Mouse (Mus musculus) thymus, adult 2 months (tissue): ENCODE results near the gene Gnb1. TPM values are rescaled to one million over a fixed set of nuclear protein-coding genes. Genes with fewer than 3 reads are reported as not detected.

Experiments
- DNase-seq: peaks from one replicate; pipeline ENCODE4 v3.0.0; 2021
- H3K27ac ChIP-seq: fragments of 200-500 bp; 2 replicates; pipeline ENCODE4 v1.5.1; 2012; ENCODE audit warnings: low read length, control low read depth; ENCODE audit not compliant: control insufficient read depth, insufficient read depth
- H3K27me3 ChIP-seq: fragments of 200-500 bp; 2 replicates; pipeline ENCODE4 v1.6.1; 2012; ENCODE audit warnings: mild to moderate bottlenecking, low read length, moderate library complexity, mixed read lengths; ENCODE audit not compliant: control insufficient read depth, insufficient read depth
- H3K36me3 ChIP-seq: fragments of 200-500 bp; 2 replicates; pipeline ENCODE4 v1.6.1; 2012; ENCODE audit warnings: mild to moderate bottlenecking, low read length, moderate library complexity; ENCODE audit not compliant: control insufficient read depth, insufficient read depth
- H3K4me1 ChIP-seq: fragments of 200-500 bp; replicated peaks from 2 replicates; pipeline ENCODE4 v1.6.1; 2012; ENCODE audit warnings: low read length; ENCODE audit not compliant: control insufficient read depth, insufficient read depth
- H3K4me3 ChIP-seq: fragments of 200-500 bp; 2 replicates; pipeline ENCODE4 v1.5.1; 2012; ENCODE audit warnings: mild to moderate bottlenecking, low read length, control low read depth, moderate library complexity; ENCODE audit not compliant: control insufficient read depth, insufficient read depth
- CTCF ChIP-seq: fragments of 200-500 bp; IDR thresholded peaks from 2 replicates; pipeline ENCODE4 v1.5.1; 2012; ENCODE audit warnings: mild to moderate bottlenecking, control low read depth, low read length, moderate library complexity, borderline replicate concordance; ENCODE audit not compliant: control insufficient read depth, poor library complexity, insufficient read depth; ENCODE audit errors: extremely low read depth
- POLR2A ChIP-seq: fragments of 200-500 bp; IDR thresholded peaks from 2 replicates; pipeline ENCODE4 v1.6.1; 2012; ENCODE audit warnings: mild to moderate bottlenecking, low read length, control low read depth, moderate library complexity; ENCODE audit not compliant: control insufficient read depth, poor library complexity, insufficient read depth; ENCODE audit errors: extremely low read depth
- WGBS: fragments of 180-500 bp; shearing (Covaris S2); methylation state at CpG from one replicate; pipeline ENCODE4 v1.1.7; 2018; 5-methylcytosine and 5-hydroxymethylcytosine counted together
- polyA plus RNA-seq: library from polyadenylated mRNA; depleted of rRNA; stranded (reverse); fragments of >200 nt; gene quantifications from 2 replicates; pipeline ENCODE4 v1.2.3, GENCODE M21; 2012

Gnb1 gene
- polyA plus RNA-seq, 1 experiment = 850 TPM

- H3K27me3 ChIP-seq = no peaks in the 10 kb centered on the region
- peak; percentile 77 for DNase-seq
- H3K4me3 ChIP-seq = no peak overlapping the region
- H3K4me1 ChIP-seq = no peaks in the 10 kb centered on the region; the same call in 1 of the 2 replicates
- TF ChIP-seq POLR2A (no peak), CTCF (peak; percentile 92)
- 26% methylated on average over 28 of the region's 28 CpGs for WGBS
- H3K36me3 ChIP-seq = no peaks in the 10 kb centered on the region
- H3K27ac ChIP-seq = no peak overlapping the region
These were observed 9.6 kb upstream of the Gnb1 start for GRCm38 (mm10) chr4:155481381-155482124.

DNA sequence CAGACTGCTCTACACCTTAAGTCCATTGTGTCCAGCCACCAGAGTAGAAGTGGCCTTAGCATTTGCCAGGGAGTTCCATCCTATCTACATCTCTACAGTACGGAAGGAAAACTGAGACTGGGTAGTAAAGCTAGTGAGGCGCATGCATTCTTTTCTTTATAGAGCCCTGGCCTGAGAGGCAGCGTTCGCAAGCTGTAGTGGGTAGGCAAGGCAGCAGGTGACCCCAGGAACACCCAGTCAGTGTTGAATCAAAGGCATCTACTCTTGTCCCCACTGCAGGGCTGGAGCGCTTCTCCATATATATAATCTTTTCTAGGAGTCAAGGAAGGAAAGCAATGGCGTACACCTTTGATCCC is 9.1 kb upstream of the Gnb1 start:
- Histone ChIP-seq H3K4me3 (no peak overlapping the region), H3K36me3 (no peaks in the 10 kb centered on the region), H3K27me3 (no peaks in the 10 kb centered on the region), H3K27ac (no peak overlapping the region), H3K4me1 (no peaks in the 10 kb centered on the region; the same call in 1 of the 2 replicates)
- no peak for DNase-seq
- TF ChIP-seq CTCF (no peak), POLR2A (no peak)
- 97% methylated on average over 6 of the region's 6 CpGs for WGBS

GRCm38 (mm10) chr4:155482733-155483540 is 8.2 kb upstream of the Gnb1 start:
- peaks cover 2% of the 10 kb centered on the region; the same call in 1 of the 2 replicates for H3K4me1 ChIP-seq
- DNase-seq = no peak
- no peak for TF ChIP-seq CTCF
- no peak for TF ChIP-seq POLR2A
- H3K27me3 ChIP-seq = no peaks in the 10 kb centered on the region
- H3K36me3 ChIP-seq = no peaks in the 10 kb centered on the region
- no peak overlapping the region for H3K27ac ChIP-seq
- 90% methylated on average over 8 of the region's 8 CpGs for WGBS
- H3K4me3 ChIP-seq = no peak overlapping the region

- DNase-seq = no peak
- Histone ChIP-seq H3K4me3 (no peak overlapping the region), H3K27me3 (no peaks in the 10 kb centered on the region), H3K27ac (no peak overlapping the region), H3K36me3 (no peaks in the 10 kb centered on the region), H3K4me1 (peaks cover 9% of the 10 kb centered on the region)
- WGBS = 67% methylated on average over 3 of the region's 3 CpGs
- TF ChIP-seq CTCF = no peak
- no peak for TF ChIP-seq POLR2A
These were observed 5.6 kb upstream of the Gnb1 start for GRCm38 (mm10) chr4:155485521-155485920.

DNA sequence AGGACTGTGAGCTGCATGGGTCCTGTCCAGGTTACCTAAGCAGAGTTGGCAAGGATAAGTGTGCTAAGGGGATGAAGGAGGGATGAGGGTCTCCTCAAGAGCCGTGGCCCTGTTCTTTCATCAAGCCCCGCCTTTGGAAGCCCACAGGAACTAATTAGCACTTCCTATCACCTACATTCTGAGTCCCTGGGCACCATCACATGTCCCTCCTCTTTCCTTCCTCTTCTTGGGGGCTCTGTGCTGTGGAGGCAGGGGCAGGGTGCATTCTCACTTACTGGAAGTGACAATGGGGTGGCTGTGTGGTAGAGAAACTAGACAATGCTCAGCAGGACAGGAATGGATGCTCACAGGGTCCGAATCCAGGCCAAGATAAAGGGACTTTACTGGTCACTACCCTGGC is 3.4 kb upstream of the Gnb1 start:
- TF ChIP-seq POLR2A = no peak
- TF ChIP-seq CTCF = no peak
- Histone ChIP-seq H3K4me1 (peaks cover 16% of the 10 kb centered on the region), H3K4me3 (no peak overlapping the region), H3K27me3 (no peaks in the 10 kb centered on the region), H3K27ac (no peak overlapping the region), H3K36me3 (no peaks in the 10 kb centered on the region)
- DNase-seq = no peak
- WGBS = 23% methylated on average over 3 of the region's 3 CpGs

- Histone ChIP-seq H3K4me1 (peaks cover 18% of the 10 kb centered on the region), H3K4me3 (no peak overlapping the region), H3K27me3 (no peaks in the 10 kb centered on the region), H3K36me3 (no peaks in the 10 kb centered on the region), H3K27ac (no peak overlapping the region)
- no peak for DNase-seq
- WGBS = 74% methylated on average over 8 of the region's 8 CpGs
- no peak for TF ChIP-seq CTCF
These were observed 2.7 kb upstream of the Gnb1 start for GRCm38 (mm10) chr4:155488232-155489025.
